Mouse (Mus musculus) liver, embryonic 12.5 days (tissue): ENCODE measurements around the gene Gm4175. TPM values are rescaled to one million over a fixed set of nuclear protein-coding genes. Genes with fewer than 3 reads are reported as not detected.
"Not testable (repeated sequence)": the region's sequence is repeated elsewhere in the genome, so short reads cannot be mapped to it uniquely, and the experiment has no call there.

Experiments used
- ATAC-seq: fragments of 200-750 bp; cut with Nextera tagmentation; 2 replicates; pipeline ENCODE4 v1.8.0; 2017; ENCODE audit warnings: moderate number of reproducible peaks, mild to moderate bottlenecking, moderate library complexity
- H3K27ac ChIP-seq: fragments of 300-500 bp; sonication (generic); 2 replicates; pipeline ENCODE4 v1.5.1; 2016; ENCODE audit warnings: mild to moderate bottlenecking
- H3K27me3 ChIP-seq: fragments of 300-500 bp; sonication (generic); replicated peaks from 2 replicates; pipeline ENCODE4 v1.6.1; 2016; ENCODE audit warnings: mild to moderate bottlenecking, moderate library complexity
- H3K36me3 ChIP-seq: fragments of 300-500 bp; sonication (generic); 2 replicates; pipeline ENCODE4 v1.6.1; 2016; ENCODE audit warnings: mild to moderate bottlenecking, moderate library complexity
- H3K4me1 ChIP-seq: fragments of 300-500 bp; sonication (generic); 2 replicates; pipeline ENCODE4 v1.6.1; 2016
- H3K4me2 ChIP-seq: fragments of 300-500 bp; sonication (generic); 2 replicates; pipeline ENCODE4 v1.6.1; 2016; ENCODE audit warnings: mild to moderate bottlenecking, moderate library complexity
- H3K4me3 ChIP-seq: fragments of 300-500 bp; sonication (generic); 2 replicates; pipeline ENCODE4 v1.5.1; 2016; ENCODE audit warnings: mild to moderate bottlenecking, moderate library complexity
- H3K9ac ChIP-seq: fragments of 300-500 bp; sonication (generic); 2 replicates; pipeline ENCODE4 v1.6.1; 2016; ENCODE audit warnings: mild to moderate bottlenecking, moderate library complexity
- H3K9me3 ChIP-seq: fragments of 300-500 bp; sonication (generic); replicated peaks from 2 replicates; pipeline ENCODE4 v1.6.1; 2016; ENCODE audit warnings: mild to moderate bottlenecking, moderate library complexity
- WGBS: fragments of 180-500 bp; shearing (Covaris S2); methylation state at CpG from one replicate; pipeline ENCODE4 v1.1.7; 2016; ENCODE audit not compliant: insufficient replicate concordance; 5-methylcytosine and 5-hydroxymethylcytosine counted together
- polyA plus RNA-seq: library from polyadenylated mRNA; unstranded; fragments of >200 nt; fragmentation: Nextera tagmentation; extraction: Ambion mirVana; gene quantifications from 2 replicates; pipeline ENCODE4 v1.2.1, GENCODE M21; 2016

Gene Gm4175
- polyA plus RNA-seq: not detected in 2 replicates

GRCm38 (mm10) chr7:21761375-21761774 is at the start of gene Gm4175:
Gm4175 (minus strand) TSS chr7:21761475.
- WGBS: no CpG with 5 or more reads among the region's 5 CpGs
- not testable (repeated sequence) for ATAC-seq, H3K27me3 ChIP-seq, H3K4me3 ChIP-seq, H3K4me1 ChIP-seq, H3K36me3 ChIP-seq, H3K9me3 ChIP-seq, H3K9ac ChIP-seq, H3K4me2 ChIP-seq, H3K27ac ChIP-seq

- H3K4me3 ChIP-seq, H3K4me2 ChIP-seq, ATAC-seq, H3K4me1 ChIP-seq, H3K27me3 ChIP-seq, H3K9ac ChIP-seq, H3K36me3 ChIP-seq, H3K27ac ChIP-seq, H3K9me3 ChIP-seq: not testable (repeated sequence)
- no CpG with 5 or more reads among the region's 3 CpGs for WGBS
These were observed 35.4 kb upstream of the Gm4175 start, which contains the start of gene Gm4177 for GRCm38 (mm10) chr7:21796628-21797027. Gm4177 (minus strand) TSS chr7:21796728.

Other genes with a start within 250 kb of the Gm4175 start
- gene Vmn1r130, start 249.7 kb downstream of the Gm4175 start, polyA plus RNA-seq: not detected in 2 replicates
- gene Vmn1r131, start 215.4 kb downstream of the Gm4175 start, polyA plus RNA-seq: not detected in 2 replicates
- not detected in 2 replicates for gene Vmn1r132, start 147.4 kb downstream of the Gm4175 start, polyA plus RNA-seq
- not detected in 2 replicates for gene Gm4177, start 35.3 kb upstream of the Gm4175 start, polyA plus RNA-seq
- gene Vmn1r135, start 70.9 kb upstream of the Gm4175 start, polyA plus RNA-seq: not detected in 2 replicates
- not detected in 2 replicates for gene Gm5725, start 82.8 kb upstream of the Gm4175 start, polyA plus RNA-seq
- not detected in 2 replicates for gene Gm5891, start 159.8 kb upstream of the Gm4175 start, polyA plus RNA-seq
- gene Vmn1r137, start 233.1 kb upstream of the Gm4175 start, polyA plus RNA-seq: not detected in 2 replicates